Mouse (Mus musculus) left cerebral cortex, postnatal 25 days (tissue): ENCODE results near the gene Psen2. TPM values are rescaled to one million over a fixed set of nuclear protein-coding genes. Genes with fewer than 3 reads are reported as not detected.
A peak's percentile ranks its signal among the peaks of the same experiment; 100 is the strongest.

Experiments used
- DNase-seq, 2 experiments: peaks; one replicate each; pipeline ENCODE4 v3.0.0; 2022; ENCODE audit warnings: low spot score in 2 of 2, mixed read lengths in 1 of 2
- intact Hi-C: fragments of 180-260 bp; cut with DNase I; formaldehyde crosslinking; loops from one replicate; pipeline ENCODE4 v1.15.1; 2025
- total RNA-seq, 2 experiments: library from RNA; stranded (reverse); gene quantifications; 2 replicates each; pipeline ENCODE4 v1.2.3; 2021

Gene Psen2
- total RNA-seq, 2 experiments from 2014 or later: 18.1 to 21.6 TPM

DNA sequence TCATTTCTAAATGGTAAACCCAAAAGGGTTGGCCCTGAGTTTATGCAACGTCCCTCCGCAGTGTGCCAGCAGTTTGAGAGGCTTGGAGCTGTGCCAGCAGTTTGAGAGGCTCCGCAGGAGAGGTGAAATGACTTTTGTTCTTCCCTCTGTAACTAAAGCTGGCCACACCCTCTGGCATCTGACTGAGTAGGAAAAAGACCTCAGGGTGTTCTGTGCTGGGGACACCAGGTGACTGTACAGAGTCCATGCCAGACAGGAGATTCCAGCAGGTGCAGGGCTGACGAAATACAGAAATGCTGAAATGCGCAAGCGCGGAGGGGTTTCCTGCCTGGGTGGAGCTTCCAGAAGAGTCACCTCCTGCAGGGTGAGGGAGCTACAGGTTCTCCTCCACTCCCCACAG, 16.4 kb upstream of the Psen2 start:
- DNase-seq: no peak
- intact Hi-C loops: no loop called here

GRCm38 (mm10) chr1:180277563-180277962, 14.3 kb upstream of the Psen2 start:
- intact Hi-C loops: no loop called here
- no peak for DNase-seq

GRCm38 (mm10) chr1:180274725-180275308, 11.6 kb upstream of the Psen2 start:
- intact Hi-C loops: no loop called here
- no peak for DNase-seq

GRCm38 (mm10) chr1:180269033-180269432, 5.8 kb upstream of the Psen2 start:
- DNase-seq: no peak
- intact Hi-C loops: loop anchor here (2.0 to 5.0 kb wide), 3 partner anchors 154 to 283 kb away; partner anchors contain the start of gene Stum

GRCm38 (mm10) chr1:180268249-180269031, 5.2 kb upstream of the Psen2 start:
- DNase-seq: peak; percentile 92

GRCm38 (mm10) chr1:180267151-180267550, 3.9 kb upstream of the Psen2 start:
- DNase-seq: no peak
- intact Hi-C loops: loop anchor here (5.0 kb wide), 2 partner anchors 215 to 285 kb away; partner anchors contain the start of gene Stum

More at GRCm38 (mm10) chr1:180268249-180269031, 5.2 kb upstream of the Psen2 start:
- intact Hi-C loops: loop anchor here (1.0 to 5.0 kb wide), 4 partner anchors 139 to 284 kb away; partner anchors contain the start of gene Stum

- DNase-seq: no peak
- intact Hi-C loops: loop anchor here (5.0 kb wide), 2 partner anchors 217 to 287 kb away; partner anchors contain the start of gene Stum
Observed at GRCm38 (mm10) chr1:180265399-180265798, 2.2 kb upstream of the Psen2 start.

GRCm38 (mm10) chr1:180264851-180265250, 1.6 kb upstream of the Psen2 start:
- DNase-seq: no peak
- intact Hi-C loops: loop anchor here (5.0 kb wide), 2 partner anchors 217 to 287 kb away; partner anchors contain the start of gene Stum

GRCm38 (mm10) chr1:180264389-180264788, 1.2 kb upstream of the Psen2 start:
- intact Hi-C loops: no loop called here
- DNase-seq: no peak

GRCm38 (mm10) chr1:180261857-180262570, 1.2 kb downstream of the Psen2 start:
- intact Hi-C loops: no loop called here
- DNase-seq: no peak

DNA sequence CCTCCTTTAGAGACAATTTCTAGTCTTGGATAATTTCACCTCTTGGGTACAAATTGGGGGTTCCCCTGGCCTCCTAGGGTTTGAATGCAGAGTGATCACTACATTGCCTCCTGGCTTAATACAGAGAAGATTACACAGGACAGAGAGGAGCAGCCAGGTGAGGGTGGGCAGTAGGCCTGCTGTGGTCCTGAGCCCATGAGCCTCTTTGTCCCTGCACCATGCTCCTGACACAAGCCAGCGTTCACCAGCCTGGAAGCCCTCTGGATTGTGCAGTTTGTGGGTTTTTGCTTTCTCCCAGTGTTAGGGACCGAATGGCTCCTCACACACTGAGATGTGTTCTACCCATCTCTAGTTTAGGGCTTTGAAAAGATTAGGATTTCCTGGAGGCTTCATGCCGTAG, 1.8 kb downstream of the Psen2 start:
- DNase-seq: no peak
- intact Hi-C loops: no loop called here

- intact Hi-C loops: no loop called here
- DNase-seq: no peak
Observed at GRCm38 (mm10) chr1:180260886-180261285, 2.4 kb downstream of the Psen2 start.

DNA sequence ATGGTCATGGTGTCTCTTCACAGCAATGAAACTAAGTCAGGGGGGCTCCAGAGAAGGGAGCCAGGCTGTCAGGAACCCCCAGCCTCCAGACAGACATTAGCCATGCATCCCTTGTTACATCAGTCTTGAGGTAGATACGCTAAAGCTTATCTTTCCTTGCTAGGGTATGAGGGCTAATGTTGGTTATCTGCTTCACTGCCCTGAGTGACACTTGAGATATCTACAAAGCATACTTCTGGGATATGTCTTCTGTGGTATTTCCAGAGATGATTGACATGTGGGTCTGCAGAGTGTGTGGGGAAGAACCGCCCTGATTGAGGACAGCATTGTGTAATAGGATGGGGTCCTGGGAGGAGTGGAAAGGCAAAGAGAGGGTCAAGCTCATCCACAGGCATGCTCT, 3.5 kb downstream of the Psen2 start:
- intact Hi-C loops: loop anchor here (5.0 kb wide), 1 partner anchor 508 kb away; no protein-coding TSS in a partner anchor
- no peak for DNase-seq

DNA sequence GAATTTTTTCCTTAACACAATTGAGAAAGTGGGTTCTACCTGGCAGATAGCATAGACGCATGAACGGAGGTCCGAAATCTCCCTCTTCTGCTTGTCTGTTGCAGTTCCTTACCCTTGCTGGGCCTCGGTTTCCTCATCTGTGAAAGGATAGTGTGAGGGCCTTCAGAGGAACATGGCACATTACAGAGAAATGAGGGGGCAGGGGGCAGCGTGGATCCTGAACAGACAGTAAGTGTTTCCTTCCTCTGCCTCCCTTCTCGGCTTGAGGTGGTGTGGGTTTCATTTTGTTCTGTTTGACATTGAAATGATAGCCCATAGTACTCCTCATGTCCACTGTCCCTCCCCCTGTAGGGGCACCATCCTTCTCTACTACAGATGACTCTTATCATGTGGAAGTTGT, 5.8 kb downstream of the Psen2 start:
- intact Hi-C loops: loop anchor here (5.0 kb wide), 1 partner anchor 510 kb away; no protein-coding TSS in a partner anchor
- no peak for DNase-seq

- no peak for DNase-seq
- intact Hi-C loops: loop anchor here (5.0 kb wide), 1 partner anchor 510 kb away; no protein-coding TSS in a partner anchor
Observed at GRCm38 (mm10) chr1:180256866-180257265, 6.4 kb downstream of the Psen2 start.

DNA sequence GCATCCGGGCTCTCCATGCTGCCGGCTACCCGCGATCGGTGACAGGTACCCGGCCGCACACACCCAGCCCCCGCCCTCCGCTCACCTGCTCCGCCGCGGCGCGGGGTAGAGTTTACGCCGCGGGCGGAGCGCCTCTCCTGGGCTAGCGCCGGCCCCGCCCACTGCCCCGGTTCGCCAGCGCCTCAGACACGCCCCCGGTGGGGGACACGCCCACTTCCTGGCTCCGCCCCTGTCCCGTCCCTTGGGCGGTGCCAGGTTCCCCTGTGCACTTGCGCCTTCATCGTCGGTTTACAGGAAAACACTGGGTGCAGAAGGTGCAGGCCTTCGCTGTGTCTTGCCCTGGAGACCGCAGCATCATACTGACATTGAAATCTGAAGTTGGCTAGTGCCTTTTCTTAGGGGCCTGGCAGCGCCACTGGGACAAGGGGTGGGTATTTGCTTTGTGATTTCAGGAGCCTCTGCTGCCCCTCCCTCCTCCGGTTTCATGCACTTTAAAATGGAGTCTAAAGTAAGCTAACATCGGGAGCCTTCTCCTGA, 7.0 kb downstream of the Psen2 start:
- intact Hi-C loops: loop anchor here (5.0 kb wide), 1 partner anchor 511 kb away; no protein-coding TSS in a partner anchor
- peak; percentile 93 to 95 for DNase-seq

DNA sequence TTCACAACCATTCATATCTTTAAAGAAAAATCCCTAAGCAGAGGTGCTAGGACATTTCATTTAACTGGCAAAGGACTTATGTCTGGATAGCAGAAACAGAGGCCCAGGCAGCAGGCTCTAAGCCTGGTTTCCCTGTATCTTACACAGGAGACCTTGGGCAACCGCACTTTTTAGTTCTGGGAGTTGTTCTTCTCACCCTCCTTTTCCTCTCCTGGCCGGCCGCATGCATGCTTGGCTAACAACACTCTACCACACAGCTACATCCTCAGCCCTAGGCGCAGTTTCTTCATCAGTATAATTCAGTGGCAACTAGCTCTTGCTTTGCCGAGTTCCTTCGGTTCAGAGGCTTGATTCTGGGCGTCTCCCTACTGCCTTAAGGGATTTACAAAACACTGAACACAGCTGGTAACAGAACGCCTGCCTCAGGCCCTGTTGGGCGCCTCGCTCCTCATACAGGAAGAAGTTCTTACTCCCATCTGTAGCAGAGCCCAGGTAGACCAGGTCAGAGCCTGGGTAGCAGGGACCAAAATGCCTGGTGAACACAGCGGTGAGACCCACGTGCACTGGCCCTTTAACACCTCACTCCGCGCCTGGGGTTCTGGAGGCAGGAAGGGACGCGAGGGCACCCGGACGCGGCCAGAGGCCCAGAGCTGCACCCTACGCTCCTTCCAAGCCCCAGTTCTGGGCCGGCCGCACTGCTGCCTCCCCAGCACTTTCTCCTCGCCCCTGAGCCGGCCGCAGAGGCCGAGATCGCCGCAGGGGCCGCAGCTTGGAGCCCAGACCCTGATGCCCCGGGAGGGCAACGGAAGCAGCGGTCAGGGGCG, 7.7 kb downstream of the Psen2 start:
- peak; percentile 47 to 49 for DNase-seq
- intact Hi-C loops: loop anchor here (5.0 kb wide), 1 partner anchor 512 kb away; no protein-coding TSS in a partner anchor

DNA sequence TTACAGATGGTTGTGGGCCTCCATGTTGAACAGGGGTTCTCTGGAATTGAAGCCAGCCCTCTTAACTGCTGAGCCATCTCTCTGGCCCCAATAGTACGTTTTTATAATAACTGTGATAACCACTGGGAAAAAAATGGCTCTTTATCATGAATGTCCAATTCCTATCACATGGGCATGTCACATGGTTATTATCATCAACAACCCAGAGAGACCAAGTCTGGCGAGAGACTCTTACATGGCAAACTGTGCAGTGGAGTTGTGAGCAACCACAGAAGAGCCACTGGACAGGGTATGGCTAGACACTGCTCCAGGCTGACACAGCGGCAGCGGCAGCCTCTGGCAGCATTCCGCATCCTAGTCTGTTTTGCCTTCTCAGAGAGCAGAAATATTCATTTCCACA, 8.9 kb downstream of the Psen2 start:
- intact Hi-C loops: no loop called here
- DNase-seq: no peak
